Mouse (Mus musculus): ENCODE data around the gene Ptcra. TPM values are rescaled to one million over a fixed set of nuclear protein-coding genes. Genes with fewer than 3 reads are reported as not detected.

Ptcra gene
- polyA plus RNA-seq, 1 experiment from 2014 or later: 0.27 TPM

DNA sequence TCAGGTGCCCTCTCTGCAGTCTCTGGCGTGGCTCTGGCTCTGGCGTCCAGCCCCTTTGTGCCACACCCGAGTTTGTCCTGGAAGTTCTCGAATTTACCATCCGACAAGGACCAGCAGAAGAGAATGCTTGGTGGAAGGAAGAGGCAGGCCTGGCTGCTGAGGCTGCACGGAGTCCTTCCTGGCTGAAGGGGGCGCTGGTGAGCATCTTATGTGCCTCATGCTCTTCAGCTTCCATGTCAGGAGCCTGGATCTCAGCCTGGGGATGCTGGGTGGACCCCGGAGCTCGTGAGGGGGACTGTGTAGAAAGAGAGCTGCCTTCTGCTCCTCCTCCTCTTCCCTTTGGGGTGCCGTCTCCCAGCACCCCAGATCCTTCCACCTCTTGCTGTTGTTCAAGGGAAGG, 27.4 kb downstream of the Ptcra start:
- Histone ChIP-seq H3K4me2 (replicated peaks) (no peak overlapping the region), H3K4me3 (no peak overlapping the region), H3K9me3 (no peaks in the 10 kb centered on the region), H3K9ac (replicated peaks) (no peak overlapping the region), H3K36me3 (peaks cover 18% of the 10 kb centered on the region; the same call in 1 of the 2 replicates), H3K27me3 (no peaks in the 10 kb centered on the region), H3K27ac (replicated peaks) (no peak overlapping the region), H3K4me1 (no peaks in the 10 kb centered on the region)
- ATAC-seq (replicated peaks): no peak
- 58% methylated on average over 9 of the region's 10 CpGs for WGBS

DNA sequence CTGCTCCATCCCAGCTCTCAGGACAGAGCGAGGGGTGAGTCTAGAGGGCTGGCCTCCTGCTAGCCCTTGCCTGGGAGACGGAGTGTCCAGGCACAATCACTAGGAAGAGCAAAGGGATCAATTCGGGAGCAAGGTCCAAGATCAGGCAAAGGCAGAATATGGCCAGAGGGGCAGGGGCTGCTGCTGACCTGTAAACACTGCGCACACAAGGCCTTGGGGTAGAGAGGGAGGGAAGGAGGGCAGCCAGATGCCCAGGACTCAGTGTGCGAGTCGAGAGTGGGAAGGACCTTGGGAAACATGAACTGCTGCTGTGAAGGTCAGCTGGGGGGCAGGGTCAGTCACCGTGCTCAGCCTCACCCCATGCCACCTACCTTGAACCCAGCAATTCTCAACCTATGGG, 28.2 kb downstream of the Ptcra start:
- no peak overlapping the region for H3K4me3 ChIP-seq
- no peak overlapping the region for H3K4me2 ChIP-seq (replicated peaks)
- WGBS: 93% methylated on average over 7 of the region's 7 CpGs
- no peak overlapping the region for H3K27ac ChIP-seq (replicated peaks)
- no peak for ATAC-seq (replicated peaks)
- no peak overlapping the region for H3K9ac ChIP-seq (replicated peaks)
- peaks cover 18% of the 10 kb centered on the region; the same call in 1 of the 2 replicates for H3K36me3 ChIP-seq
- no peaks in the 10 kb centered on the region for H3K9me3 ChIP-seq
- no peaks in the 10 kb centered on the region for H3K27me3 ChIP-seq
- no peaks in the 10 kb centered on the region for H3K4me1 ChIP-seq

DNA sequence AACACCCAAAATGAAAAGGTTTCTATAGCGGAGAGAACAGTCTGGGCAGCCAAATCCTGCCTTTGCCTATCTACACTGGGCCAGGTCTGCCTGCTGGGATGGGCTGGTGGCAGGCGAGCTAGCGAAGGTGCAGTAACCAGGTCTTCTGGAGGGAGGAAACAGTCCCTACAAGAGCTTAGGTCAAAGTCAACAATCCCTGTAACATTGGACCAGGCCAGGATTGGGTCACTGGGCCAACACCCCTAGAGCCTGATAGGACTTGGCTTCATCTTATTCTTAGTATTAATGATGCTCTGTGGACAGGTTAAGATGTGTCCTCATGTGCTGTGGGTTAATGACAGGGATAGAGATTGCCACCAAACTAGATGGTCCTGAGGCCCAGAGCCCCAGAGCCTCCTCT, 29.5 kb downstream of the Ptcra start:
- Histone ChIP-seq H3K36me3 (peaks cover 18% of the 10 kb centered on the region; the same call in 1 of the 2 replicates), H3K9me3 (no peaks in the 10 kb centered on the region), H3K9ac (replicated peaks) (no peak overlapping the region), H3K4me1 (0 out of 2 replicates have a peak, but pooled peaks cover under 1% of the 10 kb centered on the region), H3K4me2 (replicated peaks) (no peak overlapping the region), H3K4me3 (no peak overlapping the region), H3K27me3 (peaks cover 1% of the 10 kb centered on the region; the same call in 1 of the 2 replicates), H3K27ac (replicated peaks) (no peak overlapping the region)
- 96% methylated on average over 3 of the region's 3 CpGs for WGBS
- no peak for ATAC-seq (replicated peaks)

GRCm38 (mm10) chr17:46728904-46729318, 34.6 kb downstream of the Ptcra start, which contains the start of gene Gnmt:
Gnmt (minus strand) TSS chr17:46729168.
- H3K9me3 ChIP-seq: no peaks in the 10 kb centered on the region
- H3K27ac ChIP-seq (replicated peaks): no peak within 1 kb of the TSS
- H3K4me1 ChIP-seq: 0 out of 2 replicates have a peak, but pooled peaks cover 5% of the 10 kb centered on the region
- 0 out of 2 replicates have a peak within 1 kb of the TSS, but pooled peaks have one; percentile 15 for H3K9ac ChIP-seq (replicated peaks)
- no peak for ATAC-seq (replicated peaks)
- 17% methylated on average over 24 of the region's 24 CpGs for WGBS
- H3K36me3 ChIP-seq: peaks cover 3% of the 10 kb centered on the region; the same call in 1 of the 2 replicates
- H3K4me2 ChIP-seq (replicated peaks): no peak within 1 kb of the TSS
- H3K27me3 ChIP-seq: peaks cover 7% of the 10 kb centered on the region; the same call in 1 of the 2 replicates
- no peak within 1 kb of the TSS for H3K4me3 ChIP-seq

GRCm38 (mm10) chr17:46728496-46728895, 35.0 kb downstream of the Ptcra start:
- Histone ChIP-seq H3K4me1 (0 out of 2 replicates have a peak, but pooled peaks cover 5% of the 10 kb centered on the region), H3K27ac (replicated peaks) (no peak overlapping the region), H3K9ac (replicated peaks) (no peak overlapping the region), H3K4me3 (no peak overlapping the region), H3K27me3 (peaks cover 7% of the 10 kb centered on the region; the same call in 1 of the 2 replicates), H3K4me2 (replicated peaks) (no peak overlapping the region), H3K9me3 (no peaks in the 10 kb centered on the region), H3K36me3 (peaks cover 7% of the 10 kb centered on the region; the same call in 1 of the 2 replicates)
- ATAC-seq (replicated peaks): no peak
- WGBS: 50% methylated on average over 11 of the region's 11 CpGs

- Histone ChIP-seq H3K4me1 (0 out of 2 replicates have a peak, but pooled peaks cover 5% of the 10 kb centered on the region), H3K9me3 (no peaks in the 10 kb centered on the region), H3K36me3 (peaks cover 11% of the 10 kb centered on the region; the same call in 1 of the 2 replicates), H3K27ac (replicated peaks) (no peak overlapping the region), H3K9ac (replicated peaks) (no peak overlapping the region), H3K4me3 (no peak overlapping the region), H3K27me3 (peaks cover 7% of the 10 kb centered on the region; the same call in 1 of the 2 replicates), H3K4me2 (replicated peaks) (no peak overlapping the region)
- WGBS: 36% methylated on average over 6 of the region's 6 CpGs
- ATAC-seq (replicated peaks): no peak
These were observed 35.5 kb downstream of the Ptcra start for GRCm38 (mm10) chr17:46728021-46728420.

DNA sequence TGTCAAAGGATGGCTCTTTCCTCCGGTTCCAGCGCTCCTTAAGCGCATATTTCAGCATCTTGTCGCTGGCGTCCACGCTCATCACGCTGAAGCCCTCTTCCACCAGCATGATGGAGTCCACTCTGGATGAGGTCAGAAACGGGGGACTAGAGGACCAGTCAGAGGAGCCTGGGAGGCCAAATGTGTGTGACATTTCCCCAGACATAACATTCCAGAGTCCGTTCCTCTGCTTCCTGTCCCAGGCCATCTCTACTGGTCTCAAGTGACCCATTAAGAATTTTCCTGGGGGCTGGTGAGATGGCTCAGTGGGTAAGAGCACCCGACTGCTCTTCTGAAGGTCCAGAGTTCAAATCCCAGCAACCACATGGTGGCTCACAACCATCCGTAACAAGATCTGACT, 36.2 kb downstream of the Ptcra start:
- Histone ChIP-seq H3K4me2 (replicated peaks) (no peak overlapping the region), H3K27me3 (peaks cover 7% of the 10 kb centered on the region; the same call in 1 of the 2 replicates), H3K9ac (replicated peaks) (no peak overlapping the region), H3K27ac (replicated peaks) (no peak overlapping the region), H3K36me3 (peaks cover 11% of the 10 kb centered on the region; the same call in 1 of the 2 replicates), H3K4me1 (0 out of 2 replicates have a peak, but pooled peaks cover 5% of the 10 kb centered on the region), H3K9me3 (no peaks in the 10 kb centered on the region), H3K4me3 (no peak overlapping the region)
- 90% methylated on average over 11 of the region's 11 CpGs for WGBS
- no peak for ATAC-seq (replicated peaks)

DNA sequence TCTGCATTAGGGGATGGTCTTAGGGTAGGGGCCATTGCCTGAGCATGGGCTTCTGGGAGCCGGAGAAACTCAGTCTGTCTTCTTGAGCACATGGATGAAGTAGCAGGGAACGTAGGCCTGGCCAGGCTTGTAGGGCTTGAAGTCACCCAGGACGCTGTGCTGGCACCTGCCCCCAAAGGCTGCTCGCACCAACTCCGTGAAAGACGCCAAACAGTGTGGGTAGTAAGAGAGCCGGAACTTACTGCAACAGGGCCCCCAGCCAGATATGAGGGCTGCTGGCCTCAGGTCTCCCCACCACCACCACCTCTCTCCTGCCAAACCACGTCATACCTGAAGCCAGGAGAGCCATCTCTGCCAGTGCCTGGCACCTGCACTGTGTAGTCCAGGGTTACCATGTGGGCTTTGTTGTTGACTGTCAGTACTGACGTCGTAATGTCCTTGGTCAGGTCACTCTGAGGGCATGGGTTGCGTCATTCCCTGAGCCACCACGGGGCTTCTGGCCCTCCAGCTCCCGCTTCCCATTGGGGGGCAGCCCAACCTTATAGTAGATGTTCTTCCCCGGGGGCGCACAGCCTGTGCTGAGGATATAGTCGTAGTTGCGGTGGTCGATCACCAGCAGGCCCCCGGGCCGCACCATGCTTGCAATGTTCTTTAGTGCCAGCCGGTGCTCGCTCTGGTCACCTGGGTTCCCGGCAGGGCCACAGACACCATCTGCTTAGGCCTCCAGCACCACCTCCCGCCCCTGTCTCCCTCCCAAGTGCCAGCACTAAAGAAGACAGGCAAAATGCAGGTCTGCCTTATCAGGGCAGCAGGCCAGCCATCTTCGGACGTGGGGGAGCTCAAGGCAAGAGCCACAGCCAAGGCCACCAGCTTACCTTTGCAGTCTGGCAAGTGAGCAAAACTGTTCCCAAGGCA, 37.5 kb downstream of the Ptcra start:
- H3K4me1 ChIP-seq: 0 out of 2 replicates have a peak, but pooled peaks cover 5% of the 10 kb centered on the region
- 93% methylated on average over 26 of the region's 26 CpGs for WGBS
- no peaks in the 10 kb centered on the region for H3K9me3 ChIP-seq
- peaks cover 7% of the 10 kb centered on the region; the same call in 1 of the 2 replicates for H3K27me3 ChIP-seq
- ATAC-seq (replicated peaks): no peak
- H3K4me3 ChIP-seq: no peak overlapping the region
- no peak overlapping the region for H3K27ac ChIP-seq (replicated peaks)
- peaks cover 16% of the 10 kb centered on the region; the same call in 1 of the 2 replicates for H3K36me3 ChIP-seq
- H3K9ac ChIP-seq (replicated peaks): no peak overlapping the region
- H3K4me2 ChIP-seq (replicated peaks): no peak overlapping the region

DNA sequence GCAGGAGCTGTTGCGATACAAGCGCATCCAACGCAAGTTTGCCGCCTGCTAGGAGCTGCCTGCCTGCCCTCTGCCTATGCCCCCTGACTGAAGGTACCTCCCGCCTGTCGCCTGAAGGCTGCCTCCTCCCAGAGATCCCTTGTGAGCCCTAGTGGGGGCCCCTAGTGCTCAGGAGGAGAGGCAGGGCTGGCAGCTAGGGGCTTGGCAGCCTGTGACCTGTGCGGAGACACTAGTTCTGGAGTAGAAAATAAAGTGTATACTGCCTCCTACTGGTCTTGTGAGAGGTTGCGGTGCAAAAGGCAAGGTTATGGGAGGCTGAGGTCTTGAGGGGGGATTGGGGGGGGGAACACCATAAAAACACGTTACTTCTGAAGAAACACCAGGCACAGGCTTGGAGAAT, 38.2 kb downstream of the Ptcra start:
- no peak for ATAC-seq (replicated peaks)

DNA sequence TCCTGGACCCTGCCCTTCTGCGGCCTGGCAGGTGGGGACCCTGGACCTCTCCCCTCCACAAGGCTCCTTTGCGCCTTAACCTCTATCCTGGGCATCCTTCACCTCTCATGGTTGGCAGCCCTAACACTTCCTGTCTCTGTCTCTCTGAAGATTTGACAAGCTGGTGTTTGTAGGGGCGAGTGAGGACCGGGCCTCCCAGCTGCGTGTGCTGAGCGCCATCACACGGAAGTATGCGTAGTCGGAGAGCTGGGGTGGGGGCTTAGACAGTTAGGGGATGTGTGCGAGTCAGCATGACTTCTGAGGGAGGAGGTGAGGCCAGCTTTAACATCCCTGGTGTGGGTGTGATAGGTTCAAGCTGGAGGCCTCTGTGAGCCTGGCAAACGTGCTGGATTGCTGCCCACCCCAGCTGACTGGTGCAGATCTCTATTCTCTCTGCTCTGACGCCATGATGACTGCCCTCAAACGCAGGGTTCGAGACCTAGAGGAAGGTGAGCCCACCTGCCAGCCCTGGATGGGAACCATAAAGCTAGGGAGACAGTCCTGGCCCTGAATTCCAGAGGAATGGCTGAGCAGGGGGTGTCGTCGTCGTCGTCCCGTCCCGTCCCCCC, 38.9 kb downstream of the Ptcra start:
- Histone ChIP-seq H3K4me3 (no peak overlapping the region), H3K4me1 (0 out of 2 replicates have a peak, but pooled peaks cover 5% of the 10 kb centered on the region), H3K9me3 (no peaks in the 10 kb centered on the region), H3K27me3 (peaks cover 7% of the 10 kb centered on the region; the same call in 1 of the 2 replicates), H3K9ac (replicated peaks) (no peak overlapping the region), H3K36me3 (peaks cover 16% of the 10 kb centered on the region; the same call in 1 of the 2 replicates), H3K27ac (replicated peaks) (no peak overlapping the region), H3K4me2 (replicated peaks) (no peak overlapping the region)
- 82% methylated on average over 20 of the region's 20 CpGs for WGBS
- no peak for ATAC-seq (replicated peaks)

More for the DNA sequence above, 38.2 kb downstream of the Ptcra start:
- no peaks in the 10 kb centered on the region for H3K9me3 ChIP-seq
- WGBS: 47% methylated on average over 9 of the region's 9 CpGs
- no peak overlapping the region for H3K9ac ChIP-seq (replicated peaks)
- 0 out of 2 replicates have a peak, but pooled peaks cover 5% of the 10 kb centered on the region for H3K4me1 ChIP-seq
- no peak overlapping the region for H3K4me3 ChIP-seq
- no peak overlapping the region for H3K27ac ChIP-seq (replicated peaks)
- peaks cover 16% of the 10 kb centered on the region; the same call in 1 of the 2 replicates for H3K36me3 ChIP-seq
- H3K27me3 ChIP-seq: peaks cover 7% of the 10 kb centered on the region; the same call in 1 of the 2 replicates
- no peak overlapping the region for H3K4me2 ChIP-seq (replicated peaks)

DNA sequence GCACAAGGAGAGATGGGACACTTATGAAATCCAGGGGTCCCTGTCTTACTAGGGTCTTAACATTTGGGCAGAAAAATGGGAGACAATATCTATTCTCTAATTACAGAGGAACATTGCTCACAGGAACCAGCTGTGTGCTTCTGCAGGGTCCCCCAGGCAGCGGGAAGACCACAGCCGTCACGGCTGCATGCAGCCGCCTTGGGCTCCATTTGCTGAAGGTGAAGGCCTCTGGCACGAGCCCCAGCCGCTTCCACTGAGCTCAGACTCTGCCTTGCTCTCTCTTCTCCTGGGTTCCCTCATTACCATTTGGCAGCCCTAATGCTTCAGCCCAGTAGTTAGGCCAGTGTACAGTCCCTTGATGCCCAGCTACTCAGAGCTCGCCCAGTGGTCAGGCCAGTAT, 42.4 kb downstream of the Ptcra start:
- Histone ChIP-seq H3K36me3 (peaks cover 16% of the 10 kb centered on the region; the same call in 1 of the 2 replicates), H3K4me2 (replicated peaks) (no peak overlapping the region), H3K27me3 (no peaks in the 10 kb centered on the region), H3K9ac (replicated peaks) (no peak overlapping the region), H3K27ac (replicated peaks) (no peak overlapping the region), H3K9me3 (no peaks in the 10 kb centered on the region), H3K4me1 (no peaks in the 10 kb centered on the region), H3K4me3 (no peak overlapping the region)
- 83% methylated on average over 7 of the region's 7 CpGs for WGBS
- ATAC-seq (replicated peaks): no peak
